ENCODE assay signal across 19 mouse cellular contexts in genomic region chr2:172843903-172844302, GRCm38 (mm10).
DNase-seq lines count a peak whose midpoint lies in the region; ATAC-seq lines count a peak whose summit lies in the region.
"Had no signal": no experiment of that assay in that cellular context is flagged by ENCODE, and none has a peak within 500 bp of the region (broad histone marks: within the 10 kb centered on the region; RNA-seq: fewer than 3 reads in every experiment).

No protein-coding gene starts in this region.

- no peak for DNase-seq in heart, postnatal 36 days
- no peak for DNase-seq in heart, adult 11 months
- DNase-seq in right cerebral cortex, postnatal 25 days: no peak
- DNase-seq: adrenal gland, postnatal 14 days; cerebellum, adult 11-12 months; cerebellum, adult 9-11 months; cerebellum, postnatal 36 days; forebrain, postnatal 0 days; gastrocnemius, postnatal 14 days; kidney, adult 11 months; kidney, adult 9 months had no signal

- H3K27ac ChIP-seq in heart, embryonic 11.5 days (ENCODE audit: low read depth, low read length): peak overlapping the region; percentile 68
- H3K27ac ChIP-seq in heart, embryonic 15.5 days: peak overlapping the region; percentile 28; the same call in 1 of the 2 replicates
- H3K27ac ChIP-seq in embryonic facial prominence, embryonic 12.5 days: peak overlapping the region; percentile 26; the same call in 1 of the 2 replicates
- H3K27ac ChIP-seq: forebrain, embryonic 13.5 days; hindbrain, embryonic 13.5 days; hindbrain, postnatal 0 days had no signal

- WGBS in heart, embryonic 11.5 days (ENCODE audit: insufficient replicate concordance): 46% methylated on average over 9 of the region's 9 CpGs
- WGBS in heart, embryonic 15.5 days: 45% methylated on average over 9 of the region's 9 CpGs
- 81% methylated on average over 9 of the region's 9 CpGs for WGBS in embryonic facial prominence, embryonic 12.5 days

- intact Hi-C loops in heart, postnatal 36 days (cut with DNase I): no loop called here

- H3K4me3 ChIP-seq in heart, embryonic 11.5 days (ENCODE audit: low read depth, low read length): no peak overlapping the region
- H3K4me3 ChIP-seq in heart, embryonic 15.5 days: no peak overlapping the region
- H3K4me3 ChIP-seq in embryonic facial prominence, embryonic 12.5 days: no peak overlapping the region
- H3K4me3 ChIP-seq: forebrain, embryonic 13.5 days; hindbrain, embryonic 13.5 days had no signal

- H3K4me2 ChIP-seq in heart, embryonic 11.5 days: no peak overlapping the region
- no peak overlapping the region for H3K4me2 ChIP-seq in heart, embryonic 15.5 days
- H3K4me2 ChIP-seq in embryonic facial prominence, embryonic 12.5 days (replicated peaks): no peak overlapping the region
- H3K4me2 ChIP-seq: forebrain, embryonic 13.5 days; hindbrain, embryonic 13.5 days had no signal

- no peaks in the 10 kb centered on the region for H3K36me3 ChIP-seq in heart, embryonic 11.5 days (ENCODE audit: control insufficient read depth, insufficient read depth, low read length)
- no peaks in the 10 kb centered on the region for H3K36me3 ChIP-seq in heart, embryonic 15.5 days
- no peaks in the 10 kb centered on the region for H3K36me3 ChIP-seq in embryonic facial prominence, embryonic 12.5 days
- H3K36me3 ChIP-seq: hindbrain, embryonic 13.5 days had no signal

- H3K27me3 ChIP-seq in heart, embryonic 11.5 days (ENCODE audit: control insufficient read depth, insufficient read depth, low read length): no peaks in the 10 kb centered on the region
- no peaks in the 10 kb centered on the region for H3K27me3 ChIP-seq in heart, embryonic 15.5 days
- H3K27me3 ChIP-seq in embryonic facial prominence, embryonic 12.5 days: no peaks in the 10 kb centered on the region
- H3K27me3 ChIP-seq: forebrain, embryonic 13.5 days; Patski had no signal

- peak overlapping the region; percentile 31; the same call in 1 of the 2 replicates for H3K9ac ChIP-seq in heart, embryonic 11.5 days (ENCODE audit: low read depth, low read length)
- no peak overlapping the region for H3K9ac ChIP-seq in heart, embryonic 15.5 days
- H3K9ac ChIP-seq in embryonic facial prominence, embryonic 12.5 days: no peak overlapping the region
- H3K9ac ChIP-seq: forebrain, embryonic 13.5 days; forebrain, postnatal 0 days; hindbrain, embryonic 13.5 days had no signal

- H3K4me1 ChIP-seq in heart, embryonic 11.5 days (ENCODE audit: control insufficient read depth, insufficient read depth, low read length): peaks cover 28% of the 10 kb centered on the region
- H3K4me1 ChIP-seq in heart, embryonic 15.5 days (replicated peaks): peaks cover 22% of the 10 kb centered on the region
- H3K4me1 ChIP-seq in embryonic facial prominence, embryonic 12.5 days: peaks cover 55% of the 10 kb centered on the region
- H3K4me1 ChIP-seq: forebrain, embryonic 13.5 days had no signal

- ATAC-seq in heart, embryonic 11.5 days (replicated peaks; ENCODE audit: insufficient number of reproducible peaks, low FRiP score, low TSS enrichment): no peak
- ATAC-seq in heart, embryonic 15.5 days (replicated peaks; ENCODE audit: insufficient number of reproducible peaks, insufficient read depth, low FRiP score, low read depth): peak; percentile 33; the same call in 1 of the 2 replicates
- no peak for ATAC-seq in embryonic facial prominence, embryonic 12.5 days (ENCODE audit: insufficient number of reproducible peaks, insufficient read depth, low FRiP score, low TSS enrichment)
- ATAC-seq: activated CD4-positive, CD25-positive, alpha-beta regulatory T cell, adult 4 months; forebrain, embryonic 13.5 days; forebrain, postnatal 0 days; hindbrain, postnatal 0 days; Patski had no signal

- H3K9me3 ChIP-seq in heart, embryonic 11.5 days (replicated peaks; ENCODE audit: control insufficient read depth, low read length): no peaks in the 10 kb centered on the region
- H3K9me3 ChIP-seq in heart, embryonic 15.5 days (replicated peaks): no peaks in the 10 kb centered on the region
- H3K9me3 ChIP-seq in embryonic facial prominence, embryonic 12.5 days: no peaks in the 10 kb centered on the region
- H3K9me3 ChIP-seq: forebrain, embryonic 13.5 days; hindbrain, embryonic 13.5 days had no signal
